Mouse (Mus musculus) spleen, adult 18-20 months (tissue): ENCODE measurements around the gene Stk17b.
A peak's percentile ranks its signal among the peaks of the same experiment; 100 is the strongest.
"Not testable (repeated sequence)": the region's sequence is repeated elsewhere in the genome, so short reads cannot be mapped to it uniquely, and the experiment has no call there.

Experiments
- DNase-seq, 2 experiments: peaks; one replicate each; pipeline ENCODE4 v3.0.0; 2022; ENCODE audit warnings: mixed read lengths in 2 of 2

The Stk17b gene

DNA sequence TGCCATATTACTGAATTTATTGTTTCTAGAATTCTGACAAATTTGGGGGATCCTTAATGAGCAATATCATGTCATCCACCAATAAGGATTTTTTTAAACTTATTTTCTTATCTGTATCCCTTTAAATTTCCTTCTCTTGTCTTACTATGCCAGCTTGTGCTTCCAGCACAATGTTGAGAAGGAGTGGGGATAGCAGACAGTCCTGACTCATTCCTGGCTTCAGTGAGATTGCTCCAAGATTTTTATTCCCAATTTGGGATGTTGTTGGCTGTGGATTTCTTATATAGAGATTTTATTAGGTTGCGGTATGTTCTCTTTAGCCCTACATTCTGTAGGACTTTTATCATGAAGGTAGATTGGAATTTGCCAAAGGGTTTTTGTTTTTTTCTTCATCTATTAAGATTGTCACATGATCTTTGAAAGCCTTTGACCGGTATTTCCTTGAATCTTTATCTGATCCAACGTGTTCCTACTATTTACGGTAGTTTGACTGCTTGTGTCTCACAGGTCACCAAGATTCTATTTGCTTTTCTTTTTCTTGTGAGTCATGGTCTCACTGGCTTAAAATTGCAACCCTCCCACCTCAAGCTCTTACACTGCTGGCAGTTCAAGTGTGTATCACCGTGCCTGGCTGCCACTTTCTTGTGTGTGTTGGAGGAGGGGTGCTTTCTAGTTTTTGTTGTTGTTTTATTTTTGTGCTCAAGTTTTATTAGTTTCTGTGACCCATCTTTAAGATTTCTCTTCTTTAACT, 64.2 kb downstream of the Stk17b start:
- no peak for DNase-seq

DNA sequence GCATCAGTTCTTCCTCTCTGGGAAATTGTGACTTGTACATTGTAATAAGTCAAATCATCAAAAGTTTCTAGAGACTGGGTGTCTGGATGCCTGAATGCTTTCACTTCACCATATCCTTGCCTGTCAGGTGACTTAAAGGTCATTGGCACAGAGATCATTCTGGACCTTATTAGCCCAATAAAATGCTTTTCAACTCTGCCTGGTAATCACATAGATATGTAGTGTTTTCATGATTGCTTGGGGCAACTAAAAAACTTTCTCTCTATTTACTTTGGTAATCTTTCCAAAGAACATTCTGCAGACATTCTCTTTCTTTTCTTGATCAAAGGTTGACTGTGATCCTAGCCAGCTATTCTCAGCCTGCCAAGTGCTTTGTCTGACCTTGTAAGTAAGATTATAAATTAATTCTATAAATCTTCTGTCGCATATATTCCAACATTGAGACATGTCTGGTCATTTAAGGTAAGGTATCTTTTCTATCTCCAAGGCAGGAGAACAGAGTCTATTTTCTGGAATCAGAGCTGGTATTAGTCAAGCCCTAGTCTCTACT, 69.0 kb downstream of the Stk17b start:
- DNase-seq = no peak

- DNase-seq = no peak
These were observed 69.6 kb downstream of the Stk17b start for GRCm38 (mm10) chr1:53715446-53715845.

DNA sequence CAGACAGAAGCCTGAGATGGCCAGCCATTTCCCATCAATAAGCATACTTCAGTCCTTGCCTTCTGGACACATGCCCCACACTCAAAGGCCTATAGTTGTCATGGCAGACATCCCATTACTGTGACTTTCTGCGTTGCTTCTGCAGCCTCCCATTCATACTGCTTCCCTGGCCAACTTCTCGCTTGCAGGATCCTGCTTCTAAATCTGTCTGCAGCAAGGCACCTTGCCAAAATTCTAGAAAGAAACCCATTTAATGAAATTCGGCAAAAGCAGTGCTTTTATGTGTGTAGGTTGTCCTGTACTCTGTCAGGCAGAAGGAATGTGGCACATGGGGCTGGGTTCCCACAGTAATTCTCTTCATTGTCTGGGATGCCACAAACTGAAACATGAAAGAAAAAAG, 71.6 kb downstream of the Stk17b start:
- not testable (repeated sequence) for DNase-seq

GRCm38 (mm10) chr1:53711069-53711468, 74.0 kb downstream of the Stk17b start:
- DNase-seq = no peak

- DNase-seq = not testable (repeated sequence)
These were observed 75.4 kb downstream of the Stk17b start for GRCm38 (mm10) chr1:53709602-53710001.

- peak; percentile 14 to 17 for DNase-seq
These were observed 78.3 kb downstream of the Stk17b start, which contains the start of gene Dnah7a for GRCm38 (mm10) chr1:53706431-53707361. TSS of gene Dnah7a (minus strand) at chr1:53706784.
